Comparison of ENCODE assay signal across 21 mouse cellular contexts in genomic region chr5:35076369-35076768, GRCm38 (mm10). TPM values are rescaled to one million over a fixed set of nuclear protein-coding genes. Genes with fewer than 3 reads are reported as not detected.
DNase-seq lines count a peak whose midpoint lies in the region; ATAC-seq lines count a peak whose summit lies in the region.
"Had no signal": no experiment of that assay in that cellular context is flagged by ENCODE, and none has a peak within 500 bp of the region (broad histone marks: within the 10 kb centered on the region; RNA-seq: fewer than 3 reads in every experiment).

No protein-coding gene starts in this region.

- no peak for ATAC-seq in megakaryocyte, adult 5-6 weeks (ENCODE audit: poor library complexity, severe bottlenecking)
- ATAC-seq: activated CD4-positive, CD25-positive, alpha-beta regulatory T cell, adult 4 months; CD4-positive, CD25-positive, alpha-beta regulatory T cell, adult 4 months; Patski had no signal

- H3K4me3 ChIP-seq in megakaryocyte, embryonic 14.5 days (replicated peaks): peak overlapping the region; percentile 65

- H3K36me3 ChIP-seq in megakaryocyte, embryonic 14.5 days (replicated peaks; ENCODE audit: low read length): peaks cover 7% of the 10 kb centered on the region
- H3K36me3 ChIP-seq: G1E had no signal

- intact Hi-C loops in left cerebral cortex, postnatal 4 days (cut with DNase I): no loop called here

- H3K4me1 ChIP-seq in megakaryocyte, embryonic 14.5 days: peaks cover 39% of the 10 kb centered on the region

- DNase-seq in cerebellum, postnatal 10 days: peak; percentile 65 to 68
- DNase-seq in cerebellum, postnatal 36 days: no peak
- peak; percentile 53 for DNase-seq in left cerebral cortex, postnatal 4 days
- DNase-seq in left cerebral cortex, adult 9 months (ENCODE audit: low spot score in 2 of 2): no peak
- DNase-seq: adrenal gland, adult 2 months; adrenal gland, adult 8-10 months; adrenal gland, postnatal 10 days; adrenal gland, postnatal 14 days; adrenal gland, postnatal 25 days; adrenal gland, postnatal 36 days; B cell, adult 2 months; cerebellum, adult 11 months; cerebellum, adult 11-12 months; cerebellum, adult 18-20 months had no signal

- H3K9me3 ChIP-seq in megakaryocyte, embryonic 14.5 days: no peaks in the 10 kb centered on the region
- H3K9me3 ChIP-seq: G1E had no signal

- H3K27me3 ChIP-seq in megakaryocyte, embryonic 14.5 days (replicated peaks): peaks cover 91% of the 10 kb centered on the region
- H3K27me3 ChIP-seq: Patski had no signal

RNA-seq across cellular contexts. Expression of gene Dok7, which starts 19.8 kb away (rescaled TPM):
- total RNA-seq in left cerebral cortex, postnatal 4 days (2021): 10 to 100 TPM in 1 of 2 experiments, 1 to 10 TPM in 1; 9.4 to 10.3 TPM
- 1.1 and 4.5 TPM in 2 replicates for polyA plus RNA-seq in megakaryocyte, embryonic 14.5 days (2012; ENCODE audit: insufficient read depth, low replicate concordance)
- total RNA-seq in megakaryocyte, adult 5-6 weeks (2015): not detected in 2 replicates
- not detected in 2 replicates for total RNA-seq in megakaryocyte, adult 5-6 weeks (2017)
- total RNA-seq: CH12.LX, G1E had no signal
- polyA plus RNA-seq: activated CD4-positive, CD25-positive, alpha-beta regulatory T cell, adult 4 months; CD4-positive, CD25-positive, alpha-beta regulatory T cell, adult 4 months; G1E had no signal

RNA-seq across cellular contexts. Expression of gene Lrpap1, which starts 29.2 kb away (rescaled TPM):
- total RNA-seq in left cerebral cortex, postnatal 4 days (2021): 10 to 100 TPM; 73.4 to 83.3 TPM
- polyA plus RNA-seq in megakaryocyte, embryonic 14.5 days (2012; ENCODE audit: insufficient read depth, low replicate concordance): 7.7 and 48.7 TPM in 2 replicates
- 50.6 and 60.4 TPM in 2 replicates for total RNA-seq in megakaryocyte, adult 5-6 weeks (2015)
- total RNA-seq in megakaryocyte, adult 5-6 weeks (2017): 85.1 and 110 TPM in 2 replicates

RNA-seq across cellular contexts. Expression of gene Hgfac, which starts 35.1 kb away (rescaled TPM):
- 1 to 10 TPM in 1 of 2 experiments, under 1 TPM in 1; 0.95 to 1.7 TPM for total RNA-seq in left cerebral cortex, postnatal 4 days (2021)
- 11.0 and 19.7 TPM in 2 replicates for polyA plus RNA-seq in megakaryocyte, embryonic 14.5 days (2012; ENCODE audit: insufficient read depth, low replicate concordance)
- not detected in 2 replicates for total RNA-seq in megakaryocyte, adult 5-6 weeks (2015)
- total RNA-seq in megakaryocyte, adult 5-6 weeks (2017): 0.44 TPM in 1 of 2 replicates, not detected in the other
- total RNA-seq: CH12.LX had no signal
- polyA plus RNA-seq: G1E had no signal

Comparison
In these comparisons a context has a peak if more than half of its experiments do, and no peak if none do; other contexts are left out.
1. DNase-seq: peak in cerebellum, postnatal 10 days (2 of 2) and left cerebral cortex, postnatal 4 days (single experiment); none in cerebellum, postnatal 36 days (0 of 2) and left cerebral cortex, adult 9 months (0 of 2).
2. RNA of gene Dok7, which starts 19.8 kb away (total RNA-seq): 9.4 to 10.3 TPM in left cerebral cortex, postnatal 4 days; not detected in megakaryocyte, adult 5-6 weeks; every median in the first group is over 10 times any median in the second.